Mouse (Mus musculus) intestine, embryonic 15.5 days (tissue): ENCODE results near the gene Pdss2. TPM values are rescaled to one million over a fixed set of nuclear protein-coding genes. Genes with fewer than 3 reads are reported as not detected.

Experiments
- ATAC-seq: fragments of 200-750 bp; cut with Nextera tagmentation; 2 replicates; pipeline ENCODE4 v1.8.0; 2017; ENCODE audit warnings: moderate TSS enrichment, moderate library complexity
- H3K27ac ChIP-seq: fragments of 300-500 bp; sonication (generic); 2 replicates; pipeline ENCODE4 v1.5.1; 2015; ENCODE audit warnings: mild to moderate bottlenecking, inconsistent platforms
- H3K27me3 ChIP-seq: fragments of 300-500 bp; sonication (generic); replicated peaks from 2 replicates; pipeline ENCODE4 v1.6.1; 2015; ENCODE audit warnings: inconsistent platforms
- H3K36me3 ChIP-seq: fragments of 300-500 bp; sonication (generic); 2 replicates; pipeline ENCODE4 v1.6.1; 2015; ENCODE audit warnings: inconsistent platforms
- H3K4me1 ChIP-seq: fragments of 300-500 bp; sonication (generic); replicated peaks from 2 replicates; pipeline ENCODE4 v1.6.1; 2015; ENCODE audit warnings: inconsistent platforms
- H3K4me2 ChIP-seq: fragments of 300-500 bp; sonication (generic); replicated peaks from 2 replicates; pipeline ENCODE4 v1.6.1; 2015; ENCODE audit warnings: mild to moderate bottlenecking, inconsistent platforms
- H3K4me3 ChIP-seq: fragments of 300-500 bp; sonication (generic); replicated peaks from 2 replicates; pipeline ENCODE4 v1.5.1; 2015; ENCODE audit warnings: inconsistent platforms
- H3K9ac ChIP-seq: fragments of 300-500 bp; sonication (generic); 2 replicates; pipeline ENCODE4 v1.6.1; 2015; ENCODE audit warnings: inconsistent platforms
- H3K9me3 ChIP-seq: fragments of 300-500 bp; sonication (generic); 2 replicates; pipeline ENCODE4 v1.6.1; 2016; ENCODE audit warnings: inconsistent platforms
- WGBS: fragments of 180-500 bp; shearing (Covaris S2); methylation state at CpG from one replicate; pipeline ENCODE4 v1.1.7; 2015; 5-methylcytosine and 5-hydroxymethylcytosine counted together
- polyA plus RNA-seq: library from polyadenylated mRNA; unstranded; fragments of >200 nt; fragmentation: Nextera tagmentation; extraction: Ambion mirVana; gene quantifications from 2 replicates; pipeline ENCODE4 v1.2.1, GENCODE M21; 2015

The Pdss2 gene
- polyA plus RNA-seq, 1 experiment from 2014 or later = 14.8 TPM

DNA sequence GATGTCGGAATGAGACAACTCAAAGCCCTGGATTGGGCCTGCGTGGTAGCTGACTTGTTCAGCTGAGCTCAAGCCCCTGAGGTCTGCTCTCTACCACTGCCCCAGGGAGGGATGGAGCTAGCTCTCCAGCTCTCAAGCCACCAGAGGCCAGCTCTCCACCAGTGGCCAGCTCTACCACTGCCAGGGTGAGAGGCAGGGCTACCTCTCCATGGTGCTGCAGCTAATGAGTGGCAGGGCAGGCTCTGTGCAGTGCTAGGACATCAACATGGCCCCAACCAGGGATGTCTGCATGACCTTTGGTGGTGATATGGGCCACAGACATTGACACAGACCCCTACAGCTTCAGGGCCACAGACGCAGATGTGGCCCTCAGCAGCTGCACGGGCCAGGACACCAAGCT is 144.6 kb downstream of the Pdss2 start:
- no peak for ATAC-seq
- Histone ChIP-seq H3K36me3 (no peaks in the 10 kb centered on the region), H3K4me2 (no peak overlapping the region), H3K4me3 (no peak overlapping the region), H3K27me3 (no peaks in the 10 kb centered on the region), H3K9ac (no peak overlapping the region), H3K27ac (no peak overlapping the region), H3K9me3 (no peaks in the 10 kb centered on the region), H3K4me1 (0 out of 2 replicates have a peak, but pooled peaks cover 3% of the 10 kb centered on the region)
- 79% methylated on average over 4 of the region's 4 CpGs for WGBS

- Histone ChIP-seq H3K9ac (no peak overlapping the region), H3K4me3 (no peak overlapping the region), H3K27me3 (no peaks in the 10 kb centered on the region), H3K4me2 (no peak overlapping the region), H3K36me3 (no peaks in the 10 kb centered on the region), H3K27ac (no peak overlapping the region), H3K4me1 (peaks cover 6% of the 10 kb centered on the region; the same call in 1 of the 2 replicates), H3K9me3 (no peaks in the 10 kb centered on the region)
- WGBS = 93% methylated on average over 5 of the region's 5 CpGs
- ATAC-seq = no peak
Observed at GRCm38 (mm10) chr10:43368611-43369010, 147.3 kb downstream of the Pdss2 start.

- H3K4me1 ChIP-seq = peaks cover 3% of the 10 kb centered on the region; the same call in 1 of the 2 replicates
- H3K36me3 ChIP-seq = no peaks in the 10 kb centered on the region
- H3K27me3 ChIP-seq = no peaks in the 10 kb centered on the region
- ATAC-seq = no peak
- H3K27ac ChIP-seq = no peak overlapping the region
- no peak overlapping the region for H3K9ac ChIP-seq
- 72% methylated on average over 7 of the region's 7 CpGs for WGBS
- no peak overlapping the region for H3K4me3 ChIP-seq
- no peak overlapping the region for H3K4me2 ChIP-seq
- H3K9me3 ChIP-seq = no peaks in the 10 kb centered on the region
Observed at GRCm38 (mm10) chr10:43372315-43372714, 151.0 kb downstream of the Pdss2 start.

- Histone ChIP-seq H3K4me3 (no peak overlapping the region), H3K27me3 (no peaks in the 10 kb centered on the region), H3K4me1 (peaks cover 3% of the 10 kb centered on the region; the same call in 1 of the 2 replicates), H3K9ac (no peak overlapping the region), H3K9me3 (no peaks in the 10 kb centered on the region), H3K36me3 (no peaks in the 10 kb centered on the region), H3K27ac (no peak overlapping the region), H3K4me2 (no peak overlapping the region)
- no peak for ATAC-seq
- 80% methylated on average over 9 of the region's 9 CpGs for WGBS
Observed at GRCm38 (mm10) chr10:43373035-43373434, 151.7 kb downstream of the Pdss2 start.

- 69% methylated on average over 12 of the region's 12 CpGs for WGBS
- H3K36me3 ChIP-seq = no peaks in the 10 kb centered on the region
Observed at GRCm38 (mm10) chr10:43373666-43374065, 152.4 kb downstream of the Pdss2 start.

GRCm38 (mm10) chr10:43375286-43375685 is 154.0 kb downstream of the Pdss2 start:
- no peaks in the 10 kb centered on the region for H3K36me3 ChIP-seq
- H3K9me3 ChIP-seq = no peaks in the 10 kb centered on the region
- H3K27ac ChIP-seq = no peak overlapping the region
- H3K4me1 ChIP-seq = peaks cover 10% of the 10 kb centered on the region; the same call in 1 of the 2 replicates
- H3K9ac ChIP-seq = no peak overlapping the region
- H3K4me2 ChIP-seq = no peak overlapping the region
- H3K4me3 ChIP-seq = no peak overlapping the region
- 83% methylated on average over 4 of the region's 4 CpGs for WGBS
- H3K27me3 ChIP-seq = no peaks in the 10 kb centered on the region
- no peak for ATAC-seq

More at GRCm38 (mm10) chr10:43373666-43374065, 152.4 kb downstream of the Pdss2 start:
- ATAC-seq = no peak
- no peaks in the 10 kb centered on the region for H3K9me3 ChIP-seq
- no peaks in the 10 kb centered on the region for H3K27me3 ChIP-seq
- no peak overlapping the region for H3K4me2 ChIP-seq
- H3K4me1 ChIP-seq = peaks cover 3% of the 10 kb centered on the region; the same call in 1 of the 2 replicates
- no peak overlapping the region for H3K27ac ChIP-seq
- H3K9ac ChIP-seq = no peak overlapping the region
- no peak overlapping the region for H3K4me3 ChIP-seq

DNA sequence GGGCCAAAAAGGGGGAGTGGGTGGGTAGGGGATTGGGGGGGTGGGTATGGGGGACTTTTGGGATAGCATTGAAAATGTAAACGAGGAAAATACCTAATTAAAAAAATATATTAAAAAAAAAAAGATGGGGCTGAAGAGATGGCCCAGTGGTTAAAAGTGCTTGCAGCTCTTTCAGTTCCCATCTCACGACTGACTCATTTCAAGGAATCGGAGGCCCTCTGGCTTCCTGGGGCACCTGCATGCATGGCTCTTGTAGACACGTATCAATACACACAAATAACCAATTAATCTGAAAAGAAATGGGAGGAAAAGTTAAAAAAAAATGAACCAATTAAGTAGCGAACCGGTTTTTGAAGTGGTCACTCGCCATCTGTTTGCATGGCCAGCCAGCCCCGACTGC is 155.5 kb downstream of the Pdss2 start:
- Histone ChIP-seq H3K27me3 (no peaks in the 10 kb centered on the region), H3K4me1 (peaks cover 10% of the 10 kb centered on the region; the same call in 1 of the 2 replicates), H3K9ac (no peak overlapping the region), H3K27ac (no peak overlapping the region), H3K4me3 (no peak overlapping the region), H3K4me2 (no peak overlapping the region), H3K9me3 (no peaks in the 10 kb centered on the region), H3K36me3 (no peaks in the 10 kb centered on the region)
- ATAC-seq = no peak
- 89% methylated on average over 8 of the region's 8 CpGs for WGBS

DNA sequence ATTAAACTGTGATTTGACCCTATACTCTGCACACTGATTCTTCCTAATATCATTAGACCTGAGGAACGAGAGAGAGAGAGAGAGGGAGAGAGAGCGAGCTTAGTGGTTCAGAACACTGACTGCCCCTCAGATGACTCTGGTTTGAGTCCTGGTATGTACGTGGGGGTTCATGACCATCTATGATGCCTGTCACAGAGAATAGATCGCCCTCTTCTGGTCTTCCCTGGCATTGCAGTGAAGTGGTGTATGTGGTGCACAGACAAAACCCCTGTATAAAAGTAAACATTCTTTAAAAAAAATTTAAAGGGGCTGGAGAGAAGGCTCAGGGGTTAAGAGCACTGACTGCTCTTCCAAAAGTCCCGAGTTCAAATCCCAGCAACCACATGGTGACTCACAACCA is 157.0 kb downstream of the Pdss2 start:
- Histone ChIP-seq H3K4me1 (peaks cover 10% of the 10 kb centered on the region; the same call in 1 of the 2 replicates), H3K4me3 (no peak overlapping the region), H3K27me3 (no peaks in the 10 kb centered on the region), H3K9ac (no peak overlapping the region), H3K4me2 (no peak overlapping the region), H3K9me3 (no peaks in the 10 kb centered on the region), H3K36me3 (no peaks in the 10 kb centered on the region), H3K27ac (no peak overlapping the region)
- 0 out of 2 replicates have a peak, but pooled peaks have one; percentile 45 for ATAC-seq
- WGBS = 53% methylated on average over 5 of the region's 5 CpGs

- Histone ChIP-seq H3K4me2 (0 out of 2 replicates have a peak overlapping the region, but pooled peaks have one; percentile 3), H3K4me3 (no peak overlapping the region), H3K4me1 (peaks cover 6% of the 10 kb centered on the region; the same call in 1 of the 2 replicates), H3K36me3 (no peaks in the 10 kb centered on the region), H3K9me3 (no peaks in the 10 kb centered on the region), H3K9ac (no peak overlapping the region), H3K27me3 (no peaks in the 10 kb centered on the region), H3K27ac (no peak overlapping the region; the same call in 1 of the 2 replicates)
- peak; percentile 75 for ATAC-seq
- WGBS = 35% methylated on average over 15 of the region's 15 CpGs
Observed at GRCm38 (mm10) chr10:43378732-43379644, 157.7 kb downstream of the Pdss2 start.

DNA sequence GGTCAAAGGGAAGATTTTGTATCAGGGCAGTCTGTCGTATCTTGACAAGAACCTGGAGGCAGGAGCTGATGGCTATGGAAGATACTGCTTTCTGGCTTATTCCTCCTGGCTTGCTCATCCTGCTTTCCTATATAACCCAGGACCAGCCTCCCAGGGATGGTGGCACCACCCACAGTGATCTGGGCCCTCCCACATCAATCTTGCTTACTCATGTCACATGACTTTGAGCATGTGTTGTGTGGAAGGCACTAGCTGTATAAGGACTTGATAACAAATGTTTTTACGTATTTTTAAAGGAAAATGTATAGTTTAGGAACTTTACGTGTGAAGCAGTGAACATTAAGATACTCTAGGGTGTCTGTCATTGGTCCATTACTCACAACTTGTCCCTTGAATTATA is 161.4 kb downstream of the Pdss2 start:
- no peak overlapping the region for H3K4me2 ChIP-seq
- H3K9me3 ChIP-seq = no peaks in the 10 kb centered on the region
- peaks cover 6% of the 10 kb centered on the region; the same call in 1 of the 2 replicates for H3K4me1 ChIP-seq
- no peak overlapping the region for H3K27ac ChIP-seq
- H3K36me3 ChIP-seq = no peaks in the 10 kb centered on the region
- no peaks in the 10 kb centered on the region for H3K27me3 ChIP-seq
- H3K4me3 ChIP-seq = no peak overlapping the region
- WGBS = 92% methylated on average over 3 of the region's 3 CpGs
- ATAC-seq = no peak
- H3K9ac ChIP-seq = no peak overlapping the region

GRCm38 (mm10) chr10:43384623-43385022 is 163.3 kb downstream of the Pdss2 start:
- H3K27me3 ChIP-seq = no peaks in the 10 kb centered on the region
- H3K4me1 ChIP-seq = no peaks in the 10 kb centered on the region
- WGBS = 57% methylated on average over 5 of the region's 5 CpGs
- ATAC-seq = no peak
- H3K27ac ChIP-seq = no peak overlapping the region
- no peak overlapping the region for H3K9ac ChIP-seq
- H3K36me3 ChIP-seq = no peaks in the 10 kb centered on the region
- no peaks in the 10 kb centered on the region for H3K9me3 ChIP-seq
- H3K4me2 ChIP-seq = no peak overlapping the region
- H3K4me3 ChIP-seq = no peak overlapping the region

DNA sequence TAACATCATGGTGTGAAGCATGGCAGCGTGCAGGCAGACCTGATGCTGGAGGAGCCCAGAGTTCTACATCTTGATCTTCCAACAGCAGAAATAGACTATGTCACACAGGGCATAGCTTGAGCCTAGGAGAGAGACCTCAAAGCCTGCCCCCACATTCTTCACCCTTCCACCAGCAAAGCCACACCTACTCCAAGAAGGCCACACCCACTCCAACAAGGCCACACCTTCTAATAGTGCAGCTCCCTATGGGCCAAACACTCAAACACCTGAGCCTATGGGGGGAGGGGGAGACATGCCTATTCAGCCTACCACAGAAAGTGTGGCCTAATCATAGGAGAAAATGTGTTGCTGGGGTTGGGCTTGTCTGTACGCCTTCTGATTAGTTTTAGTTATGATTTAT is 171.6 kb downstream of the Pdss2 start:
- no peak for ATAC-seq
- Histone ChIP-seq H3K36me3 (no peaks in the 10 kb centered on the region), H3K4me2 (no peak overlapping the region), H3K4me3 (no peak overlapping the region), H3K27me3 (no peaks in the 10 kb centered on the region), H3K27ac (no peak overlapping the region), H3K4me1 (no peaks in the 10 kb centered on the region), H3K9ac (no peak overlapping the region), H3K9me3 (no peaks in the 10 kb centered on the region)
- 95% methylated on average over 2 of the region's 2 CpGs for WGBS
